Mouse (Mus musculus): Measurements from ENCODE around the gene Mbip. TPM values are rescaled to one million over a fixed set of nuclear protein-coding genes. Genes with fewer than 3 reads are reported as not detected.
A peak's percentile ranks its signal among the peaks of the same experiment; 100 is the strongest.

The Mbip gene
- polyA plus RNA-seq, 1 experiment from 2014 or later = 40.6 TPM

- no peak overlapping the region for H3K27ac ChIP-seq (ENCODE audit: low read length)
- H3K4me3 ChIP-seq (ENCODE audit: low read depth, low read length) = no peak overlapping the region
- no peak for ATAC-seq (ENCODE audit: insufficient number of reproducible peaks, insufficient read depth, low FRiP score, low read depth)
- no peaks in the 10 kb centered on the region for H3K4me1 ChIP-seq (ENCODE audit: control insufficient read depth, insufficient read depth, low read length)
- H3K36me3 ChIP-seq (ENCODE audit: control insufficient read depth, insufficient read depth, low read length) = peaks cover 20% of the 10 kb centered on the region; the same call in 1 of the 2 replicates
- 84% methylated on average over 1 of the region's 1 CpGs for WGBS
- H3K4me2 ChIP-seq (replicated peaks; ENCODE audit: low read depth, low read length) = no peak overlapping the region
- no peak overlapping the region for H3K9ac ChIP-seq (replicated peaks; ENCODE audit: low read depth, low read length)
- no peaks in the 10 kb centered on the region for H3K9me3 ChIP-seq (ENCODE audit: control insufficient read depth, low read depth, low read length)
- no peaks in the 10 kb centered on the region for H3K27me3 ChIP-seq (ENCODE audit: control insufficient read depth, insufficient read depth, low read length)
Observed at GRCm38 (mm10) chr12:56325851-56326250, 19.8 kb downstream of the Mbip start.

- WGBS = 81% methylated on average over 4 of the region's 4 CpGs
- no peak for ATAC-seq (ENCODE audit: insufficient number of reproducible peaks, insufficient read depth, low FRiP score, low read depth)
- H3K4me3 ChIP-seq (ENCODE audit: low read depth, low read length) = no peak overlapping the region
Observed at GRCm38 (mm10) chr12:56318941-56319340, 26.8 kb downstream of the Mbip start.

GRCm38 (mm10) chr12:56318059-56318458 lies 27.6 kb downstream of the Mbip start:
- H3K4me3 ChIP-seq (ENCODE audit: low read depth, low read length) = no peak overlapping the region
- H3K4me1 ChIP-seq (ENCODE audit: control insufficient read depth, insufficient read depth, low read length) = no peaks in the 10 kb centered on the region
- WGBS = 78% methylated on average over 8 of the region's 8 CpGs
- no peaks in the 10 kb centered on the region for H3K36me3 ChIP-seq (ENCODE audit: control insufficient read depth, insufficient read depth, low read length)
- no peak for ATAC-seq (ENCODE audit: insufficient number of reproducible peaks, insufficient read depth, low FRiP score, low read depth)
- H3K27me3 ChIP-seq (ENCODE audit: control insufficient read depth, insufficient read depth, low read length) = no peaks in the 10 kb centered on the region
- H3K27ac ChIP-seq (ENCODE audit: low read length) = no peak overlapping the region
- no peak overlapping the region for H3K9ac ChIP-seq (replicated peaks; ENCODE audit: low read depth, low read length)
- H3K4me2 ChIP-seq (replicated peaks; ENCODE audit: low read depth, low read length) = no peak overlapping the region
- peaks cover 3% of the 10 kb centered on the region; the same call in 1 of the 2 replicates for H3K9me3 ChIP-seq (ENCODE audit: control insufficient read depth, low read depth, low read length)

More at GRCm38 (mm10) chr12:56318941-56319340, 26.8 kb downstream of the Mbip start:
- H3K27ac ChIP-seq (ENCODE audit: low read length) = no peak overlapping the region
- H3K9ac ChIP-seq (replicated peaks; ENCODE audit: low read depth, low read length) = no peak overlapping the region
- H3K9me3 ChIP-seq (ENCODE audit: control insufficient read depth, low read depth, low read length) = peaks cover 2% of the 10 kb centered on the region; the same call in 1 of the 2 replicates
- no peaks in the 10 kb centered on the region for H3K27me3 ChIP-seq (ENCODE audit: control insufficient read depth, insufficient read depth, low read length)
- no peaks in the 10 kb centered on the region for H3K36me3 ChIP-seq (ENCODE audit: control insufficient read depth, insufficient read depth, low read length)
- no peak overlapping the region for H3K4me2 ChIP-seq (replicated peaks; ENCODE audit: low read depth, low read length)
- H3K4me1 ChIP-seq (ENCODE audit: control insufficient read depth, insufficient read depth, low read length) = no peaks in the 10 kb centered on the region

GRCm38 (mm10) chr12:56305758-56306157 lies 39.9 kb downstream of the Mbip start:
- no peak overlapping the region for H3K27ac ChIP-seq (ENCODE audit: low read length)
- H3K9ac ChIP-seq (replicated peaks; ENCODE audit: low read depth, low read length) = no peak overlapping the region
- H3K4me1 ChIP-seq (ENCODE audit: control insufficient read depth, insufficient read depth, low read length) = no peaks in the 10 kb centered on the region
- no peaks in the 10 kb centered on the region for H3K9me3 ChIP-seq (ENCODE audit: control insufficient read depth, low read depth, low read length)
- no peaks in the 10 kb centered on the region for H3K36me3 ChIP-seq (ENCODE audit: control insufficient read depth, insufficient read depth, low read length)
- ATAC-seq (ENCODE audit: insufficient number of reproducible peaks, insufficient read depth, low FRiP score, low read depth) = no peak
- H3K4me2 ChIP-seq (replicated peaks; ENCODE audit: low read depth, low read length) = no peak overlapping the region
- no peaks in the 10 kb centered on the region for H3K27me3 ChIP-seq (ENCODE audit: control insufficient read depth, insufficient read depth, low read length)
- H3K4me3 ChIP-seq (ENCODE audit: low read depth, low read length) = no peak overlapping the region
- 54% methylated on average over 6 of the region's 6 CpGs for WGBS

GRCm38 (mm10) chr12:56302321-56303017 lies 43.2 kb downstream of the Mbip start:
- Histone ChIP-seq H3K9ac (replicated peaks; ENCODE audit: low read depth, low read length) (no peak overlapping the region), H3K4me1 (ENCODE audit: control insufficient read depth, insufficient read depth, low read length) (0 out of 2 replicates have a peak, but pooled peaks cover 2% of the 10 kb centered on the region), H3K27me3 (ENCODE audit: control insufficient read depth, insufficient read depth, low read length) (no peaks in the 10 kb centered on the region), H3K36me3 (ENCODE audit: control insufficient read depth, insufficient read depth, low read length) (no peaks in the 10 kb centered on the region), H3K4me3 (ENCODE audit: low read depth, low read length) (peak overlapping the region; percentile 28; the same call in 1 of the 2 replicates), H3K4me2 (replicated peaks; ENCODE audit: low read depth, low read length) (peak overlapping the region; percentile 53), H3K9me3 (ENCODE audit: control insufficient read depth, low read depth, low read length) (no peaks in the 10 kb centered on the region), H3K27ac (ENCODE audit: low read length) (no peak overlapping the region)
- WGBS = 40% methylated on average over 4 of the region's 4 CpGs
- ATAC-seq (ENCODE audit: insufficient number of reproducible peaks, insufficient read depth, low FRiP score, low read depth) = no peak

GRCm38 (mm10) chr12:56301487-56302293 lies 44.0 kb downstream of the Mbip start:
- Histone ChIP-seq H3K4me3 (ENCODE audit: low read depth, low read length) (peak overlapping the region; percentile 28), H3K36me3 (ENCODE audit: control insufficient read depth, insufficient read depth, low read length) (no peaks in the 10 kb centered on the region), H3K27ac (ENCODE audit: low read length) (no peak overlapping the region), H3K27me3 (ENCODE audit: control insufficient read depth, insufficient read depth, low read length) (no peaks in the 10 kb centered on the region), H3K4me2 (replicated peaks; ENCODE audit: low read depth, low read length) (peak overlapping the region; percentile 53), H3K4me1 (ENCODE audit: control insufficient read depth, insufficient read depth, low read length) (0 out of 2 replicates have a peak, but pooled peaks cover 2% of the 10 kb centered on the region), H3K9ac (replicated peaks; ENCODE audit: low read depth, low read length) (peak overlapping the region; percentile 28; the same call in 1 of the 2 replicates), H3K9me3 (ENCODE audit: control insufficient read depth, low read depth, low read length) (no peaks in the 10 kb centered on the region)
- WGBS = 16% methylated on average over 27 of the region's 27 CpGs
- no peak for ATAC-seq (ENCODE audit: insufficient number of reproducible peaks, insufficient read depth, low FRiP score, low read depth)

GRCm38 (mm10) chr12:56299610-56300009 lies 46.1 kb downstream of the Mbip start:
- H3K27ac ChIP-seq (ENCODE audit: low read length) = no peak overlapping the region
- ATAC-seq (ENCODE audit: insufficient number of reproducible peaks, insufficient read depth, low FRiP score, low read depth) = no peak
- no peak overlapping the region for H3K4me2 ChIP-seq (replicated peaks; ENCODE audit: low read depth, low read length)
- no peak overlapping the region for H3K4me3 ChIP-seq (ENCODE audit: low read depth, low read length)
- no peak overlapping the region for H3K9ac ChIP-seq (replicated peaks; ENCODE audit: low read depth, low read length)
- H3K4me1 ChIP-seq (ENCODE audit: control insufficient read depth, insufficient read depth, low read length) = 0 out of 2 replicates have a peak, but pooled peaks cover 2% of the 10 kb centered on the region
- H3K27me3 ChIP-seq (ENCODE audit: control insufficient read depth, insufficient read depth, low read length) = no peaks in the 10 kb centered on the region
- H3K36me3 ChIP-seq (ENCODE audit: control insufficient read depth, insufficient read depth, low read length) = no peaks in the 10 kb centered on the region
- no peaks in the 10 kb centered on the region for H3K9me3 ChIP-seq (ENCODE audit: control insufficient read depth, low read depth, low read length)
- WGBS = 61% methylated on average over 3 of the region's 3 CpGs

- Histone ChIP-seq H3K4me3 (ENCODE audit: low read depth, low read length) (no peak overlapping the region), H3K9ac (replicated peaks; ENCODE audit: low read depth, low read length) (no peak overlapping the region), H3K27ac (ENCODE audit: low read length) (no peak overlapping the region), H3K9me3 (ENCODE audit: control insufficient read depth, low read depth, low read length) (no peaks in the 10 kb centered on the region), H3K4me2 (replicated peaks; ENCODE audit: low read depth, low read length) (no peak overlapping the region), H3K4me1 (ENCODE audit: control insufficient read depth, insufficient read depth, low read length) (0 out of 2 replicates have a peak, but pooled peaks cover 2% of the 10 kb centered on the region), H3K36me3 (ENCODE audit: control insufficient read depth, insufficient read depth, low read length) (no peaks in the 10 kb centered on the region), H3K27me3 (ENCODE audit: control insufficient read depth, insufficient read depth, low read length) (no peaks in the 10 kb centered on the region)
- 26% methylated on average over 1 of the region's 1 CpGs for WGBS
- ATAC-seq (ENCODE audit: insufficient number of reproducible peaks, insufficient read depth, low FRiP score, low read depth) = no peak
Observed at GRCm38 (mm10) chr12:56298919-56299318, 46.8 kb downstream of the Mbip start.

All from stomach, embryonic 14.5 days (tissue).